Mouse (Mus musculus): ENCODE data around the gene Fabp3. TPM values are rescaled to one million over a fixed set of nuclear protein-coding genes. Genes with fewer than 3 reads are reported as not detected.

The Fabp3 gene
- polyA plus RNA-seq (2015; fragmentation: Nextera tagmentation; extraction: Ambion mirVana), result 106 and 143 TPM in 2 replicates

DNA sequence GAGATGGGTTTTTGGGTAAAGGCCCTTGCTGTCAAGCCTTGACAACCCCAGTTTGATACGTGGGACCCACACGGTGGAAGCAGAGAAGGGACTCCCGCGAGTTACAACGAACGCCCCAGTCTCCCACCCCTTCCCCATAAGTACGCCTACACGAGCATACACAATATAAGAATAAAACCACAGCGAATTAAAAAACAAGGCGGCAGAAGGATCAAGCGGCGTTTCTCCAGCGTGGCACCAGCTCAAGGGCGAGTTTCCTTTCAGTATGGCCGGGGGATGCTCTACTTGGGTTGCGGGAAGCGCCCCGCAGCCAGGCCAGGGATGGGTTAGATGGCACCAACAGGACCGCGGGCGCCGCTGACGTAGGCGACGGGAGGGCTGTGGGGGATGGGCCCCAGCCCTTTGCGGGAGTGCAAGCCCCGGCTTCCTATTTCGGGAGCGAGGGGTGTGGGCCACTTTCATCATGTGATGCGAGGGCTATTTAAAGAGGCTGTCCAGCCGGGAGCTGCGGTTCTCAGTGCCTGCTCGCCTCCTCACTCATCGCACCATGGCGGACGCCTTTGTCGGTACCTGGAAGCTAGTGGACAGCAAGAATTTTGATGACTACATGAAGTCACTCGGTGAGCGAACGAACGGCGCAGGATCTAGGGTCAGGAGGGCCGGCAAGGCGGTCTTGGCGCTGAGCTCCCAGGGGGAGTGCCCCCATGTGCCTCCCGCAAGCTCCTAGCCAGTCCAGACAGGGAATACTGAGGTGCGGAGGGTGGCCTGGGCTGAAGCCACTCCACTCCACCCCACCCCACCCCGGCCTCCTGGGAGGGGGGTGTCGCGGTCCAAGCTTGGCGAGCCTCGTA, at the start of gene Fabp3, which contains the start of gene Gm10570:
TSS of gene Fabp3 (plus strand) at position 365 of the 851 bp plus-strand sequence.
TSS of gene Gm10570 (minus strand) at position 444 of the 851 bp plus-strand sequence.
- Histone ChIP-seq H3K27me3 (replicated peaks; ENCODE audit: control insufficient read depth, insufficient read depth, low read length) (0 out of 2 replicates have a peak, but pooled peaks cover 7% of the 10 kb centered on the region), H3K27ac (ENCODE audit: low read length) (0 out of 2 replicates have a peak within 1 kb of the TSS, but pooled peaks have one; percentile 16), H3K4me3 (replicated peaks; ENCODE audit: low read length) (peak within 1 kb of the TSS; percentile 65), H3K9ac (replicated peaks; ENCODE audit: low read depth, low read length) (peak within 1 kb of the TSS; percentile 62), H3K36me3 (ENCODE audit: control insufficient read depth, insufficient read depth) (no peaks in the 10 kb centered on the region), H3K4me1 (replicated peaks; ENCODE audit: control insufficient read depth, insufficient read depth, low read length) (peaks cover 12% of the 10 kb centered on the region), H3K9me3 (ENCODE audit: control insufficient read depth, low read length) (no peaks in the 10 kb centered on the region), H3K4me2 (ENCODE audit: low read length) (peak within 1 kb of the TSS; percentile 89)
- peak; percentile 72 for ATAC-seq
- WGBS, result under 1% methylated on average over 52 of the region's 52 CpGs

DNA sequence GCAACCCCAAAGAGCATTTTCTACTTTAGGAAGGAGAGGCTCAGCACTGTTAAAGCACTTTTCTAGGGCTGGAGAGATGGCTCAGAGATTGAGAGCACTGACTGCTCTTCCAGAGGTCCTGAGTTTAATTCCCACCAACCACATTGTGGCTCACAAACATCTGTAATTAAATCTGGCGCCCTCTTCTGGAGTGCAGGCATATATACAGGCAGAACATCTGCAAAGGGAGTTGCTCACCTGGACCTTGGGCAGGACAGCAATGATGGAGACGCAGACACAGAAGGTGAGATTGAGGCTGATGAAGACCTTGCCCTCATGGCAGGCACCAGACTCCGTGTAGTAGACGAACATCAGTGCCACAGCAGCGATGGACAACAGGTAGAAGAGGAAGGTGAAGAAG, 48.0 kb upstream of the Fabp3 start:
- no peak overlapping the region for H3K27ac ChIP-seq (ENCODE audit: low read length)
- WGBS, result 38% methylated on average over 5 of the region's 5 CpGs
- H3K9me3 ChIP-seq (ENCODE audit: control insufficient read depth, low read length), result no peaks in the 10 kb centered on the region
- peaks cover 23% of the 10 kb centered on the region for H3K36me3 ChIP-seq (ENCODE audit: control insufficient read depth, insufficient read depth)
- no peak for ATAC-seq
- no peak overlapping the region for H3K9ac ChIP-seq (replicated peaks; ENCODE audit: low read depth, low read length)
- H3K4me3 ChIP-seq (replicated peaks; ENCODE audit: low read length), result no peak overlapping the region
- no peaks in the 10 kb centered on the region for H3K27me3 ChIP-seq (replicated peaks; ENCODE audit: control insufficient read depth, insufficient read depth, low read length)
- no peak overlapping the region for H3K4me2 ChIP-seq (ENCODE audit: low read length)
- H3K4me1 ChIP-seq (replicated peaks; ENCODE audit: control insufficient read depth, insufficient read depth, low read length), result peaks cover 8% of the 10 kb centered on the region

GRCm38 (mm10) chr4:130264131-130264530, 44.3 kb upstream of the Fabp3 start:
- no peak overlapping the region for H3K4me3 ChIP-seq (replicated peaks; ENCODE audit: low read length)
- WGBS, result 23% methylated on average over 11 of the region's 11 CpGs
- H3K4me1 ChIP-seq (replicated peaks; ENCODE audit: control insufficient read depth, insufficient read depth, low read length), result peaks cover 10% of the 10 kb centered on the region
- H3K4me2 ChIP-seq (ENCODE audit: low read length), result no peak overlapping the region
- no peak overlapping the region for H3K27ac ChIP-seq (ENCODE audit: low read length)
- ATAC-seq, result no peak
- no peaks in the 10 kb centered on the region for H3K9me3 ChIP-seq (ENCODE audit: control insufficient read depth, low read length)
- no peaks in the 10 kb centered on the region for H3K27me3 ChIP-seq (replicated peaks; ENCODE audit: control insufficient read depth, insufficient read depth, low read length)
- no peak overlapping the region for H3K9ac ChIP-seq (replicated peaks; ENCODE audit: low read depth, low read length)
- H3K36me3 ChIP-seq (ENCODE audit: control insufficient read depth, insufficient read depth), result peaks cover 13% of the 10 kb centered on the region; the same call in 1 of the 2 replicates

DNA sequence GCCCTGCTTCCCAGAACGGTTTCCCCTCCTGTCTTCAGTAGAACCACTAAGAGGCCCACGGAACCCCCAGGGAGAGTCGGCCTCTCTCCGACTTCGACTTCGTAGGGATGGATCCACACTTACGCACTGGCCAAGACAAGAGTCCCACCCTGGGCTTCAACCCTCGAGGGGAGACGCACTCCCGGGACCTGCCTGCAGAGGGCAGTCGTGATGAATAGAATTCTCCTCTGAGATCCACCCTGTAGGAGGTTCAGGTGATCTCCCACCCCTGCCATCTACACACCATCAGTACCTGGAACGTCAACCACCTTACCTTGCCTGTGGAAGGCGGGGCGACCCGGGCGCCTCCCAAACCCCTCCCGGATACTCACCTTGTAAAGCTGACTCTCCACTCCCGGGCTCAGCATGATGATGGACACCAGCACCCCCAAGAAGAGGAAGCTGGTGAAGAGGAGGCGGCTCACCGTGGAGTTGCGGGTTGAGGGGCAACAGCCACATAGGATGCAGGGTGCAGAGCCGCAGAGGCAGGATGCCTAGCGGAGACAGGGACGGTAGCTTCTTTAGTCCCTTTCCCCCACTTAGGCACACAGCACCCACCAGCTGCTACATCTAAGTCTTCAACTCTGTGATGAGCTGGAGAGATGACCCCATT, 43.6 kb upstream of the Fabp3 start:
- H3K9ac ChIP-seq (replicated peaks; ENCODE audit: low read depth, low read length), result no peak overlapping the region
- ATAC-seq, result peak; percentile 59; the same call in 1 of the 2 replicates

DNA sequence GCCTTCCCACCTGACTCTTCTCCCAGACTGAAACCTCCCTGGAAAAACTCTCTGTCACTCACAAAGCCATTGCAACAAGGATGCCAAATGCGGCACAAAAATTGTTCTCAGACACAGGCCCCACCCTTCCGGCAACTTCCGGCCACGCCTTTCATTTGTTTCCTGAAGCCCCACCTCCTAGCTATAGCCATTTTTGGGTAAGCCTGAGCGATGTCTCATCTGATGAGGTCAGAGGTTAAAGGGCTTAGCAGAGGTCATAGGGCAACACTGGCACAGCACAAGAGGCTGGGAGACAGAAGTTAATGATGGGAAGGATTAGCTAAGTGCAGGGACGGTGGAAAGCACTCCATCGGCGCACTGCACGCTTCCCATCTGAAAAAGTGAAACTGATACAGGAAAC, 41.8 kb upstream of the Fabp3 start:
- H3K9ac ChIP-seq (replicated peaks; ENCODE audit: low read depth, low read length), result no peak overlapping the region
- 48% methylated on average over 9 of the region's 9 CpGs for WGBS
- H3K27ac ChIP-seq (ENCODE audit: low read length), result no peak overlapping the region
- peaks cover 11% of the 10 kb centered on the region; the same call in 1 of the 2 replicates for H3K36me3 ChIP-seq (ENCODE audit: control insufficient read depth, insufficient read depth)
- H3K4me1 ChIP-seq (replicated peaks; ENCODE audit: control insufficient read depth, insufficient read depth, low read length), result peaks cover 20% of the 10 kb centered on the region
- no peaks in the 10 kb centered on the region for H3K27me3 ChIP-seq (replicated peaks; ENCODE audit: control insufficient read depth, insufficient read depth, low read length)
- H3K4me3 ChIP-seq (replicated peaks; ENCODE audit: low read length), result no peak overlapping the region
- no peak overlapping the region for H3K4me2 ChIP-seq (ENCODE audit: low read length)
- no peaks in the 10 kb centered on the region for H3K9me3 ChIP-seq (ENCODE audit: control insufficient read depth, low read length)
- ATAC-seq, result no peak

More for the DNA sequence above, 43.6 kb upstream of the Fabp3 start:
- Histone ChIP-seq H3K27ac (ENCODE audit: low read length) (no peak overlapping the region), H3K4me2 (ENCODE audit: low read length) (no peak overlapping the region), H3K4me3 (replicated peaks; ENCODE audit: low read length) (no peak overlapping the region), H3K27me3 (replicated peaks; ENCODE audit: control insufficient read depth, insufficient read depth, low read length) (no peaks in the 10 kb centered on the region), H3K9me3 (ENCODE audit: control insufficient read depth, low read length) (no peaks in the 10 kb centered on the region), H3K4me1 (replicated peaks; ENCODE audit: control insufficient read depth, insufficient read depth, low read length) (peaks cover 10% of the 10 kb centered on the region), H3K36me3 (ENCODE audit: control insufficient read depth, insufficient read depth) (peaks cover 13% of the 10 kb centered on the region; the same call in 1 of the 2 replicates)
- WGBS, result 28% methylated on average over 24 of the region's 24 CpGs

- Histone ChIP-seq H3K4me1 (replicated peaks; ENCODE audit: control insufficient read depth, insufficient read depth, low read length) (peaks cover 23% of the 10 kb centered on the region), H3K9ac (replicated peaks; ENCODE audit: low read depth, low read length) (no peak overlapping the region), H3K36me3 (ENCODE audit: control insufficient read depth, insufficient read depth) (peaks cover 9% of the 10 kb centered on the region; the same call in 1 of the 2 replicates), H3K27me3 (replicated peaks; ENCODE audit: control insufficient read depth, insufficient read depth, low read length) (no peaks in the 10 kb centered on the region), H3K27ac (ENCODE audit: low read length) (no peak overlapping the region), H3K9me3 (ENCODE audit: control insufficient read depth, low read length) (no peaks in the 10 kb centered on the region), H3K4me3 (replicated peaks; ENCODE audit: low read length) (no peak overlapping the region), H3K4me2 (ENCODE audit: low read length) (no peak overlapping the region)
- 78% methylated on average over 7 of the region's 7 CpGs for WGBS
- ATAC-seq, result no peak
These were observed 41.3 kb upstream of the Fabp3 start for GRCm38 (mm10) chr4:130267069-130267468.

GRCm38 (mm10) chr4:130268736-130269135, 39.7 kb upstream of the Fabp3 start:
- H3K27ac ChIP-seq (ENCODE audit: low read length), result no peak overlapping the region
- peaks cover 38% of the 10 kb centered on the region for H3K4me1 ChIP-seq (replicated peaks; ENCODE audit: control insufficient read depth, insufficient read depth, low read length)
- 90% methylated on average over 10 of the region's 10 CpGs for WGBS
- no peak overlapping the region for H3K4me2 ChIP-seq (ENCODE audit: low read length)
- ATAC-seq, result no peak
- no peaks in the 10 kb centered on the region for H3K27me3 ChIP-seq (replicated peaks; ENCODE audit: control insufficient read depth, insufficient read depth, low read length)
- H3K4me3 ChIP-seq (replicated peaks; ENCODE audit: low read length), result no peak overlapping the region
- no peaks in the 10 kb centered on the region for H3K9me3 ChIP-seq (ENCODE audit: control insufficient read depth, low read length)
- H3K36me3 ChIP-seq (ENCODE audit: control insufficient read depth, insufficient read depth), result no peaks in the 10 kb centered on the region
- no peak overlapping the region for H3K9ac ChIP-seq (replicated peaks; ENCODE audit: low read depth, low read length)

GRCm38 (mm10) chr4:130270089-130270488, 38.3 kb upstream of the Fabp3 start:
- WGBS, result 62% methylated on average over 8 of the region's 8 CpGs
- Histone ChIP-seq H3K9me3 (ENCODE audit: control insufficient read depth, low read length) (no peaks in the 10 kb centered on the region), H3K27me3 (replicated peaks; ENCODE audit: control insufficient read depth, insufficient read depth, low read length) (no peaks in the 10 kb centered on the region), H3K9ac (replicated peaks; ENCODE audit: low read depth, low read length) (no peak overlapping the region), H3K36me3 (ENCODE audit: control insufficient read depth, insufficient read depth) (no peaks in the 10 kb centered on the region), H3K4me3 (replicated peaks; ENCODE audit: low read length) (no peak overlapping the region), H3K4me1 (replicated peaks; ENCODE audit: control insufficient read depth, insufficient read depth, low read length) (peaks cover 32% of the 10 kb centered on the region), H3K4me2 (ENCODE audit: low read length) (no peak overlapping the region), H3K27ac (ENCODE audit: low read length) (no peak overlapping the region; the same call in 1 of the 2 replicates)
- ATAC-seq, result no peak
